Mouse (Mus musculus) left cerebral cortex, postnatal 36 days (tissue): Measurements from ENCODE around the gene Cdkal1. TPM values are rescaled to one million over a fixed set of nuclear protein-coding genes. Genes with fewer than 3 reads are reported as not detected.

ENCODE experiments used
- DNase-seq, 2 experiments: peaks; one replicate each; pipeline ENCODE4 v3.0.0; 2021 to 2022; ENCODE audit warnings: low spot score in 2 of 2, mixed read lengths in 1 of 2
- intact Hi-C: fragments of 180-260 bp; cut with DNase I; formaldehyde crosslinking; loops from one replicate; pipeline ENCODE4 v1.15.1; 2025
- total RNA-seq, 2 experiments: library from RNA; stranded (reverse); gene quantifications; 2 replicates each; pipeline ENCODE4 v1.2.3; 2021

Cdkal1 gene
- total RNA-seq, 2 experiments from 2014 or later = 20.7 to 22.7 TPM

- no peak for DNase-seq
- intact Hi-C loops = no loop called here
Measured at GRCm38 (mm10) chr13:29348331-29348730, 507.1 kb downstream of the Cdkal1 start.

GRCm38 (mm10) chr13:29332640-29333412 is 522.6 kb downstream of the Cdkal1 start:
- intact Hi-C loops = no loop called here
- no peak for DNase-seq

GRCm38 (mm10) chr13:29325946-29326345 is 529.5 kb downstream of the Cdkal1 start:
- DNase-seq = no peak
- intact Hi-C loops = no loop called here

GRCm38 (mm10) chr13:29320421-29320820 is 535.1 kb downstream of the Cdkal1 start:
- intact Hi-C loops = no loop called here
- DNase-seq = no peak

- peak in 1 of 2 experiments; percentile 7 for DNase-seq
- intact Hi-C loops = no loop called here
Measured at GRCm38 (mm10) chr13:29317703-29318102, 537.8 kb downstream of the Cdkal1 start.

GRCm38 (mm10) chr13:29316271-29316670 is 539.2 kb downstream of the Cdkal1 start:
- intact Hi-C loops = no loop called here
- no peak for DNase-seq

GRCm38 (mm10) chr13:29312026-29312425 is 543.4 kb downstream of the Cdkal1 start:
- intact Hi-C loops = no loop called here
- DNase-seq = no peak

- DNase-seq = no peak
- intact Hi-C loops = no loop called here
Measured at GRCm38 (mm10) chr13:29307420-29307819, 548.1 kb downstream of the Cdkal1 start.

GRCm38 (mm10) chr13:29292608-29293240 is 562.8 kb downstream of the Cdkal1 start:
- no peak for DNase-seq
- intact Hi-C loops = no loop called here

GRCm38 (mm10) chr13:29290569-29290968 is 564.9 kb downstream of the Cdkal1 start:
- intact Hi-C loops = no loop called here
- DNase-seq = no peak

GRCm38 (mm10) chr13:29285058-29285457 is 570.4 kb downstream of the Cdkal1 start:
- DNase-seq = no peak
- intact Hi-C loops = no loop called here

GRCm38 (mm10) chr13:29281556-29281955 is 573.9 kb downstream of the Cdkal1 start:
- intact Hi-C loops = no loop called here
- no peak for DNase-seq

GRCm38 (mm10) chr13:29278156-29278555 is 577.3 kb downstream of the Cdkal1 start:
- intact Hi-C loops = no loop called here
- DNase-seq = no peak

- intact Hi-C loops = no loop called here
- DNase-seq = peak; percentile 26
Measured at GRCm38 (mm10) chr13:29274296-29274695, 581.2 kb downstream of the Cdkal1 start.

- DNase-seq = peak; percentile 8 to 18
- intact Hi-C loops = no loop called here
Measured at GRCm38 (mm10) chr13:29273693-29274221, 581.7 kb downstream of the Cdkal1 start.

- no peak for DNase-seq
- intact Hi-C loops = no loop called here
Measured at GRCm38 (mm10) chr13:29271451-29271850, 584.0 kb downstream of the Cdkal1 start.

GRCm38 (mm10) chr13:29264015-29264711 is 591.3 kb downstream of the Cdkal1 start:
- intact Hi-C loops = no loop called here
- no peak for DNase-seq

- no peak for DNase-seq
- intact Hi-C loops = no loop called here
Measured at GRCm38 (mm10) chr13:29262164-29262563, 593.3 kb downstream of the Cdkal1 start.

GRCm38 (mm10) chr13:29248535-29248934 is 606.9 kb downstream of the Cdkal1 start:
- no peak for DNase-seq
- intact Hi-C loops = no loop called here

- intact Hi-C loops = no loop called here
- DNase-seq = no peak
Measured at GRCm38 (mm10) chr13:29247800-29248199, 607.7 kb downstream of the Cdkal1 start.
